Mouse (Mus musculus) hindbrain, embryonic 12.5 days (tissue): ENCODE measurements around the gene Col17a1. TPM values are rescaled to one million over a fixed set of nuclear protein-coding genes. Genes with fewer than 3 reads are reported as not detected.

Experiments
- ATAC-seq: fragments of 200-750 bp; cut with Nextera tagmentation; 2 replicates; pipeline ENCODE4 v1.8.0; 2017; ENCODE audit warnings: moderate TSS enrichment; ENCODE audit not compliant: low FRiP score
- H3K27ac ChIP-seq: fragments of 300-500 bp; sonication (generic); 2 replicates; pipeline ENCODE4 v1.5.1; 2016; ENCODE audit warnings: mild to moderate bottlenecking
- H3K27me3 ChIP-seq: fragments of 300-500 bp; sonication (generic); 2 replicates; pipeline ENCODE4 v1.6.1; 2016; ENCODE audit warnings: mild to moderate bottlenecking
- H3K36me3 ChIP-seq: fragments of 300-500 bp; sonication (generic); 2 replicates; pipeline ENCODE4 v1.6.1; 2016; ENCODE audit warnings: mild to moderate bottlenecking
- H3K4me1 ChIP-seq: fragments of 300-500 bp; sonication (generic); 2 replicates; pipeline ENCODE4 v1.6.1; 2016
- H3K4me2 ChIP-seq: fragments of 300-500 bp; sonication (generic); replicated peaks from 2 replicates; pipeline ENCODE4 v1.6.1; 2016; ENCODE audit warnings: mild to moderate bottlenecking
- H3K4me3 ChIP-seq: fragments of 300-500 bp; sonication (generic); 2 replicates; pipeline ENCODE4 v1.5.1; 2016; ENCODE audit warnings: mild to moderate bottlenecking
- H3K9ac ChIP-seq: fragments of 300-500 bp; sonication (generic); 2 replicates; pipeline ENCODE4 v1.6.1; 2016; ENCODE audit warnings: mild to moderate bottlenecking, moderate library complexity
- H3K9me3 ChIP-seq: fragments of 300-500 bp; sonication (generic); replicated peaks from 2 replicates; pipeline ENCODE4 v1.6.1; 2016; ENCODE audit warnings: mild to moderate bottlenecking
- WGBS: fragments of 180-500 bp; shearing (Covaris S2); methylation state at CpG from one replicate; pipeline ENCODE4 v1.1.7; 2016; 5-methylcytosine and 5-hydroxymethylcytosine counted together
- polyA plus RNA-seq: library from polyadenylated mRNA; unstranded; fragments of >200 nt; fragmentation: Nextera tagmentation; extraction: Ambion mirVana; gene quantifications from 2 replicates; pipeline ENCODE4 v1.2.1, GENCODE M21; 2016

Col17a1 gene
- polyA plus RNA-seq, 1 experiment from 2014 or later, result 0.66 TPM

DNA sequence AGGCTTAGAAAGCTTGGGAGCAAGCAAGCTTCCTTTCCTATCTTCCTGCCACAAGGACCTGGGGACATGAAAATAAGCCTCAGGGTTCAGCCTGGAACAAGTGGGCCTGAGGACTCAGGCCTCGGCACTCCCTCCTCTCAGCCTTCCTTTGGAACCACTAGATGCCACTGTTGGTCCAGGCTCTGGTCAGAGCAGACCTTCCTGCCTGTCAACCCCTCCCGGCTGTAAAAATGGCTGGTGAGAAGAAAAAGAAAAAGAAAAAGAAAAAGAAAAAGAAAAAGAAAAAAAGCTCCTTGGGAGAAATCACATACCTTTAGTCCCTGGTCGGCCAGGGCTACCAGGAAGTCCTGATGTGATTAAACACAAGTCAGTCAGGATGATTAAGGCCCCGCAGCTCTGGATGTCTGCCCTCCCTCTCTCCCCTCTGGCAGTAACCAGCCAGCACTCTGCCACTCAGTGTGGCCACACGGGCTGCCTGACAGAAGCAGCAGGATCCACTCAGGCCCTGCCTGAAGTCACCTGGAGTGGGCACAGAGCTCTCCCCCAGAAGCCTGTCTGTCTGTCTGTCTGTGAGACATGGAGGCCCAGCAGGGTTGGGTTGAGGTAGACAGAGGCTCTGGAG, 32.9 kb downstream of the Col17a1 start:
- Histone ChIP-seq H3K4me3 (no peak overlapping the region), H3K27me3 (no peaks in the 10 kb centered on the region; the same call in 1 of the 2 replicates), H3K4me1 (peaks cover 3% of the 10 kb centered on the region; the same call in 1 of the 2 replicates), H3K9ac (no peak overlapping the region), H3K36me3 (no peaks in the 10 kb centered on the region), H3K27ac (no peak overlapping the region; the same call in 1 of the 2 replicates), H3K4me2 (no peak overlapping the region), H3K9me3 (no peaks in the 10 kb centered on the region)
- WGBS, result 28% methylated on average over 5 of the region's 5 CpGs
- peak; percentile 72 for ATAC-seq

DNA sequence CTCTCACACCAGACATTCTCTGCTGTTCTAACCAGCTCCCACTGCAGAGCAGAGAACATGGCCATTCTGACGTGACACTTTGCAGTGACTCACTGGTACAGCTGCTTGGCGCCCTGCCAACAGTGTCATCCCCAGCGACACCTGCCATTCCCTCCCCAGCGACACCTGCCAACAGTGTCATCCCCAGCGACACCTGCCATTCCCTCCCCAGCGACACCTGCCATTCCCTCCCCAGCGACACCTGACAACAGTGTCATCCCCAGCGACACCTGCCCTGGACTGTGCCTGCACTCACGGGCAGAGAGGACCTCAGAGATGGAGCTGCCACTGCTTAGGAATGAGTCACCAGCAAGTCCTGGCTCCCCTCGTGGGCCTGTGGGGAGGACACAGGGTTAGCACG, 37.0 kb downstream of the Col17a1 start:
- H3K36me3 ChIP-seq, result no peaks in the 10 kb centered on the region
- H3K4me3 ChIP-seq, result no peak overlapping the region
- H3K27me3 ChIP-seq, result no peaks in the 10 kb centered on the region; the same call in 1 of the 2 replicates
- no peak for ATAC-seq
- H3K9me3 ChIP-seq, result no peaks in the 10 kb centered on the region
- H3K4me1 ChIP-seq, result peaks cover 7% of the 10 kb centered on the region; the same call in 1 of the 2 replicates
- WGBS, result 78% methylated on average over 11 of the region's 11 CpGs
- no peak overlapping the region for H3K9ac ChIP-seq
- no peak overlapping the region for H3K27ac ChIP-seq
- H3K4me2 ChIP-seq, result no peak overlapping the region

DNA sequence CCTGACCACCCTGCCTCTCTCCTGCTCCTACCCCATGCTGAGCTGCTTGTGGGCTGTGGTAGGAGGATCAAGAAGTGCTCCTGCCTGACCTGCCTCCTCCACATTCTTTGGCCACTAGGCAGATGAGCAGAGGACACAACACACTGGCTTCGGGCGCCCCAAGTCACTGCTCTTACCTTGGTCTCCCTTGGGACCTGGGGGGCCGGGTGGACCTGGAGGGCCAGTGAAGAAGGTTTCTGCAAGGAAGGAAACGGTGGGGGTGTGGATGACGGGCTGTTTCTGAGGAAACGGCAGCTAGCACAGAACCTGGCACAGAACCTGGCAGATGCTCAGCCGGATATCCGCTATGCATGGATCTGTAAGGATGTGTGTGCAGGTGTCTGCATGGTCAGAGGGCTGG, 38.7 kb downstream of the Col17a1 start:
- 0 out of 2 replicates have a peak, but pooled peaks cover 4% of the 10 kb centered on the region for H3K4me1 ChIP-seq
- WGBS, result 89% methylated on average over 8 of the region's 8 CpGs
- H3K4me3 ChIP-seq, result no peak overlapping the region
- no peak overlapping the region for H3K9ac ChIP-seq
- no peaks in the 10 kb centered on the region for H3K9me3 ChIP-seq
- no peaks in the 10 kb centered on the region; the same call in 1 of the 2 replicates for H3K27me3 ChIP-seq
- no peak for ATAC-seq
- H3K27ac ChIP-seq, result no peak overlapping the region
- H3K4me2 ChIP-seq, result no peak overlapping the region
- no peaks in the 10 kb centered on the region for H3K36me3 ChIP-seq

DNA sequence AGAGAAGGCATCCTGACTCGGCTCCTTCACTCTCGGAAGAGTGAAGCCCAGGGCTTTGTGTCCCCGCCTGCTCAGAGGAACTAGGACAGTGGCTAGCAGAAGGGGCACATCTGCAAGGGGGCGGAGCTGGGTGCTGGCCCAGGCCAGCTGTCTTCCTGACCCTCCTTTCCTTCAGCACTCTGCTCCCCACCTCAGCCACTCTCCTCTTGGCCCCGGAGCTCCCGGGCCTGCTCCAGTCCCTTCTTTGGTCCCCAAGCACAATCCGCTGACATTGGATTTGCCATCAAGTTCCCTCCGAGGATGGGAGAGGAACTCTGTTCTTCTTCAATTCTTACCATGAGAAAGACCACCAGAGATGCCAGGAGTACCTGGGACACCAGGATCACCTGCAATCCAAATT, 39.6 kb downstream of the Col17a1 start:
- H3K27me3 ChIP-seq, result no peaks in the 10 kb centered on the region; the same call in 1 of the 2 replicates
- H3K36me3 ChIP-seq, result 0 out of 2 replicates have a peak, but pooled peaks cover 4% of the 10 kb centered on the region
- ATAC-seq, result no peak
- H3K4me2 ChIP-seq, result no peak overlapping the region
- no peaks in the 10 kb centered on the region for H3K9me3 ChIP-seq
- H3K9ac ChIP-seq, result no peak overlapping the region
- H3K4me3 ChIP-seq, result no peak overlapping the region
- WGBS, result 69% methylated on average over 8 of the region's 8 CpGs
- no peak overlapping the region for H3K27ac ChIP-seq
- 0 out of 2 replicates have a peak, but pooled peaks cover 4% of the 10 kb centered on the region for H3K4me1 ChIP-seq

DNA sequence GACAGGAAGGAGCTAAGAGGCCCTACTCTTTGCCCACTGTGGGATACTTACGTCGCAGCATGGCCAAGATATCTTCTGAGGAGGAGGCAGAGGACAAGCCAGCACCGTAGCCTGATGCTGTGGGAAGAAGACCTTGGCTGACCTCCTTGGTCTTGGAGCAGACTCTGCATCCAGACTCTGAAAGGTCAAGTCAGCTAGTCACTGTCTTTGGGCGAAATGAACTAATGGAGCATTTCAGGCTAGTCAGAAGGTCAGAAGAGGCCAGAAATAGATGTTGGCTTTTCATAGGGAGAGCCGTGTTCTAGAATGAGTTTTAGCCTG, 40.8 kb downstream of the Col17a1 start:
- no peak overlapping the region for H3K27ac ChIP-seq
- 90% methylated on average over 5 of the region's 5 CpGs for WGBS
- no peak for ATAC-seq

DNA sequence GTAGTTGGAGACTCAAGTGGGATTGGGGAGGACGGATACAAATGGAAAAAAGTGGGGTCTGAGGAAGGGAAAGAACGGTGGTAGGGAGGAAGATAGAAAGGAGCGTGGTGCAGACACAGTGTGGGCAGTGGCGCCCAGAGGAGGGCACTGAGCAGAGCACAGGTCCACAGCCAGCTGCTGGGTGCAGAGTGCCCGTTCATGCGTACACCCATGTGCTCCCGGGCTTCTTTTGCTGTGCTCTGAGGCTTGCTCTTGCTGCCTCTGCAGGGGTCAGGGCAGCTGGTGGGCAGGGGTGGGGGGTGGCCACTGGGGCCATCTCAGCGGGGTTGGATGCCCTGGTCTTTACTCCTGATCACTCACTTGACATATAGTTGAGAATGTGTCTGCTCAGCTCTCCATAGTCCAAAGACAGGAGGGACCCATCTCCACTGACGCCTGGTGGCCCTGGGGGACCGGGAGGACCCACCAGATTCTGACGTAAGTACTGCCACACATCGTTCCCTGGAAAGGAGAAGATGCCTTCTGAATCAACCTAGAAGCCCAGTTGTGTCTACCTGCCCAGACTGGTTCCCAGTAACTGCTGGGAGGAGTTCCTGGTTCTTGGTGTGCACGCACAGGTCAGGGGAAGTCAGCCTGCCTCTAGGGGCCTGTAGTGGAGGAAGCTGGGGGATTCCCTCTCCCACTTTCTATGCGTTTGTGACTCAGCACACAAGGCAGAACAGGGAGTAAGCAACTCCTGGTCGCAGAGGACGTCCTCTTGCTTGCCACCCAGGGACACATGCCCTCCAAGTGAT, 41.3 kb downstream of the Col17a1 start:
- Histone ChIP-seq H3K4me2 (no peak overlapping the region), H3K27me3 (no peaks in the 10 kb centered on the region), H3K27ac (no peak overlapping the region), H3K9ac (no peak overlapping the region), H3K4me3 (no peak overlapping the region), H3K4me1 (0 out of 2 replicates have a peak, but pooled peaks cover 4% of the 10 kb centered on the region), H3K36me3 (0 out of 2 replicates have a peak, but pooled peaks cover 4% of the 10 kb centered on the region), H3K9me3 (no peaks in the 10 kb centered on the region)
- WGBS, result 86% methylated on average over 16 of the region's 16 CpGs
- ATAC-seq, result no peak

More for the DNA sequence above, 40.8 kb downstream of the Col17a1 start:
- Histone ChIP-seq H3K27me3 (no peaks in the 10 kb centered on the region), H3K4me1 (0 out of 2 replicates have a peak, but pooled peaks cover 4% of the 10 kb centered on the region), H3K4me3 (no peak overlapping the region), H3K4me2 (no peak overlapping the region), H3K36me3 (0 out of 2 replicates have a peak, but pooled peaks cover 4% of the 10 kb centered on the region), H3K9me3 (no peaks in the 10 kb centered on the region), H3K9ac (no peak overlapping the region)

DNA sequence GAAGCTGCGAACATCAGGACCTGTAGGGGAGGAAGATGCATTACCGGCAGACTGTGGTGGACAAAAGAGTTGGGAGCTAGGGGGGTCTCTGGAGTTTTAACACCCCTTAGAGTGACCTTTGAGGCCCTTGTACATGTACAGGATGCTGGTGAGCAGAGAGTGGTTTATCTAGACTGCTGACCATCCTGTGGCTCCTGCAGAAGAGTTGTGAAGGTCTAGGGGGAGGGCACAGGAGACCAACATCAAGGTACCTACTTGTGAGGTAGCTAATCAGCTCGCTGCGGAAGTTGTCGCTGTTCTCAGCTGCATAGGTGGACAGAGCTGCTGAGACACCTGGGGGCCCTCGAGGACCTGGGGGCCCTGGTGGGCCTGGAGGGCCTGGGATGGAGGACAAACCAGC, 42.8 kb downstream of the Col17a1 start:
- WGBS, result 99% methylated on average over 6 of the region's 6 CpGs
- Histone ChIP-seq H3K4me1 (0 out of 2 replicates have a peak, but pooled peaks cover 4% of the 10 kb centered on the region), H3K27ac (no peak overlapping the region), H3K4me2 (no peak overlapping the region), H3K27me3 (no peaks in the 10 kb centered on the region), H3K9me3 (no peaks in the 10 kb centered on the region), H3K9ac (no peak overlapping the region), H3K4me3 (no peak overlapping the region), H3K36me3 (0 out of 2 replicates have a peak, but pooled peaks cover 4% of the 10 kb centered on the region)
- ATAC-seq, result no peak

DNA sequence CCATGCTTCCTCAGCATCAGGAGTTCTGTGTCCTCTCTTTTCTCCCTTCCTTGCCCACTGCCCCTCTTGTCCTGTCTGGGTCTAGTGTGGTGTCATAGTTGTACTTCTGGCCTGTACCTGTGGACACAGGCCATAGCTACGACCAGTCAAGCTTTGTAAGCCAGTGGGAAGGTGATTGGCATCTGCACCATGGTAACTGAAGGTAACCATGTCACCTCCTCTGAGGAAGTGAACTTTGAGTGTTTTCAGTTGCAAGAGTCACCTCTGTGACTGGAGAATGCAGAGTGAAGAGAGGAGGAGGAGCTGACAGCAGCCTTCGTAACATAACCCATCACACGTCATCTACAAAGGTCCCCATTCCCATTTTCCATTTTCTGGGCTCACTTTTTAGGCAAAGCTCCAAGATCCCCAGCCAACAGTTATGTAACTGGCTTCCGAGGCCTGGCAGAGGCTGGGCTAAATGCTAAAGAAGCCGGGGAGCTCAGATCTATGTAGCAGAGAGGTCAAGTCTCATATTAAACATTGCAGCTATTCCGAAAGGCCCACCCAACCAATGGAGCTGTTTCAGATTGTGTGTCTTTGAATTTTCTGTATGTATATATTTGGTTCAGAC, 45.3 kb downstream of the Col17a1 start:
- H3K36me3 ChIP-seq, result peaks cover 14% of the 10 kb centered on the region
- no peak overlapping the region for H3K4me2 ChIP-seq
- H3K9ac ChIP-seq, result no peak overlapping the region
- ATAC-seq, result no peak
- H3K27ac ChIP-seq, result no peak overlapping the region
- H3K4me3 ChIP-seq, result no peak overlapping the region
- H3K9me3 ChIP-seq, result no peaks in the 10 kb centered on the region
- no peaks in the 10 kb centered on the region for H3K4me1 ChIP-seq
- H3K27me3 ChIP-seq, result no peaks in the 10 kb centered on the region
- WGBS, result 95% methylated on average over 6 of the region's 6 CpGs

DNA sequence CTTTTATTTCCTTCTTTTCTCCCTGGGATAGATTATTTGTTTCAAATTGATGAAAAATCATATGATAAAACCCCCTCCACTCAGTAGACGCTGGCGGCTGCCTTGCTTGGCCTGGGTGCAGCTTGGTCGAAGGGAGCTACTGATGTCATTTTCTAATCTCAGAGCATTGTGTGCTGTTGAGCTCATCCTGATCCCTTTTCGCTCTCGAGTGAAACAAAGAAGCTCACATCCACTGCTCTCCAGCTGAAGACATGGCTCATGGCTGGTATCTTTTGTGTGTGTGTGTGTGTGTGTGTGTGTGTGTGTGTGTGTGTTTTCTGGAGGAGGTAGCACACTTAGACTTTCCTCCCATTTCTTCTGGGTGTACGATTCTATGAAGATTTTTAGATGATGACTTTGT, 46.3 kb downstream of the Col17a1 start:
- Histone ChIP-seq H3K9ac (no peak overlapping the region), H3K9me3 (no peaks in the 10 kb centered on the region), H3K27me3 (no peaks in the 10 kb centered on the region), H3K36me3 (peaks cover 19% of the 10 kb centered on the region), H3K4me1 (no peaks in the 10 kb centered on the region), H3K27ac (no peak overlapping the region), H3K4me2 (no peak overlapping the region), H3K4me3 (no peak overlapping the region)
- ATAC-seq, result no peak
- 75% methylated on average over 6 of the region's 6 CpGs for WGBS

DNA sequence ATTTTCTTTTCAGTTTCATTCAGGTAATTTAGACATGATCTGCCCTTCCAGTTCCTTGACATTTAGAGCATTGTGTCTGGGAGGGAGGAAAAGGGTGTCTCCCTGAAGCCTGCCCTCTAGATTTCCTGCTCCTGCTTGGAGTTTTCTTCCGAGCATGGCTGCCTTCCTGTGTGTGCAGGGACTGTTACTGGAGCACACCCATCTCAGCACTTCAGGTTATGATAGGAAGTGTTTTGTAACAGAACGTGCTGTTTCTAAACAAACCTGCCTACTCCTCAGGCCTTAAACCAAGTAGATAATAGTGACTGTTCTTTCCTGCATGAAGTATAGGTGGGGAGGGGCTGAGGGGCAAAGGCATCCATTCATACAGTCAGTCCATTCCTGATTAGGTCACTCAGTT, 48.0 kb downstream of the Col17a1 start:
- Histone ChIP-seq H3K9me3 (no peaks in the 10 kb centered on the region), H3K36me3 (peaks cover 35% of the 10 kb centered on the region), H3K4me2 (no peak overlapping the region), H3K9ac (no peak overlapping the region), H3K27ac (no peak overlapping the region), H3K27me3 (no peaks in the 10 kb centered on the region), H3K4me1 (no peaks in the 10 kb centered on the region), H3K4me3 (no peak overlapping the region)
- ATAC-seq, result no peak
- WGBS, result 69% methylated on average over 2 of the region's 2 CpGs

DNA sequence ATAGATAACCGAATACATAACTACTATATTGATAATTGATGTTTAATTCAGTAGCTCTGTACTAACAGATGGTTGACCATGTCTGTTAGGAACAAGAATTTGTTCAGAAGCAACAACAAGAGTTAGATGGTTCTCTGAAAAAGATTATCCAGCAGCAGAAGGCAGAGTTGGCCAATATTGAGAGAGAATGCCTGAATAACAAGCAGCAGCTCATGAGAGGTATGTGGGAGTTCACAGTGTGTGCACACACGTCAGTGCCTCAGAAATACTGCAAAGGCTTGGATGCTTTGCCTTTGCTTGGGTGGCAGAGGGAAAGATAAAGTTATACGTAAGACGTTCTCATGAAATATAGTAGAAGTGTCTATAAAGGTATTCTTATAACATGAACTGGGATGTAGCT, 56.5 kb downstream of the Col17a1 start:
- no peak overlapping the region for H3K9ac ChIP-seq
- no peak overlapping the region for H3K4me2 ChIP-seq
- whole genome bisulfite sequencing, result 94% methylated on average over 4 of the region's 4 CpGs
- no peak overlapping the region for H3K4me3 ChIP-seq
- H3K36me3 ChIP-seq, result peaks cover 29% of the 10 kb centered on the region
- H3K4me1 ChIP-seq, result no peaks in the 10 kb centered on the region
- H3K27me3 ChIP-seq, result no peaks in the 10 kb centered on the region
- no peak overlapping the region for H3K27ac ChIP-seq
- H3K9me3 ChIP-seq, result no peaks in the 10 kb centered on the region
- no peak for ATAC-seq

DNA sequence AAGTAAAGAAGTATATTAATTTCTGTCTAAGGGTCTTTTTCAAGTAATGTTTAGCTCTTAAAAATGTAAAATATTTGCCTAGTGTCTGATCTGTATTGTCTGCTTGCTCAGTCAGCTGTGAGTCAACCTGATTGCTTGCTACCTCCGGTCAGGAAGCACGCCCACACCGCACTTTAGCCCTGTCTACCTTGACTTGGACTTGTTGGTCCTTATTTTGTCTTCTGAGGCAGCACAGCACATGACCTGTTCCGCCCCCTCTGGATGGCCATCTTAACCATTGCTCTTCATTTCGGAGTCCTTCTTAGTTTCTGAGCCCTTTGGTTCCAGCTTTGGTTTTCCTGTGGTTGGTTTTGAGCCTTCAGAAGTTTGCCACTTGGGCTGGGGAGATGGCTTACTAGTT, 60.1 kb downstream of the Col17a1 start:
- H3K4me1 ChIP-seq, result no peaks in the 10 kb centered on the region
- H3K27ac ChIP-seq, result no peak overlapping the region
- H3K4me3 ChIP-seq, result no peak overlapping the region
- no peak overlapping the region for H3K4me2 ChIP-seq
- H3K27me3 ChIP-seq, result no peaks in the 10 kb centered on the region
- H3K9ac ChIP-seq, result no peak overlapping the region
- ATAC-seq, result no peak
- WGBS, result 95% methylated on average over 5 of the region's 5 CpGs
- no peaks in the 10 kb centered on the region for H3K9me3 ChIP-seq
- no peaks in the 10 kb centered on the region for H3K36me3 ChIP-seq
